Mouse (Mus musculus): Measurements from ENCODE around the gene S100a3.

DNA sequence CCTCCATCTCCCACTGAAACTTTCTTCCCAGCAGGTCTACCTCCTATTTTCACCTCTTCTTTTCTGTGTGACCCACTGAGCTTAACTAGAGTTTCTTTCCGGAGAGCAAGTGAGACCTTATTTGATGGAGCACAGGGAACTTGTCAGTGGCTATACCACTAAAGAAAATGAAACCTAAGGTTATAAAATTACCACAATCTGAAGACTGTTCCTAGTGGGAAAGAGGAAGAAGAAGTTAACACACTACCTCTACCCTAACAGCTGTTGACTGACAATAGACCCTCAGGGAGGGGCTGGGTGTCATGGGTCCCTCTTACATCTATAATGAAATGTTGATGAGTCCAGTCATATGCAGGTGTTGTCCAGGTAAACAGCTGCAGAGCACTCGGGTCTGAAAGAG is 71.6 kb downstream of the S100a3 start:
- no peak for TF ChIP-seq CTCF (IDR thresholded peaks at IDR 0.05; ENCODE audit: borderline replicate concordance, insufficient read depth, low read depth, low read length)
- no peak for TF ChIP-seq POLR2A (IDR thresholded peaks at IDR 0.05; ENCODE audit: borderline replicate concordance, insufficient read depth, low read length)
